Mouse (Mus musculus) adrenal gland, adult (tissue): ENCODE data around the gene Gm10563.

ENCODE experiments used
- DNase-seq, 2 experiments: peaks; one replicate each; pipeline ENCODE4 v3.0.0; 2022 to 2023; ENCODE audit warnings: low spot score in 1 of 2; ENCODE audit not compliant: inconsistent age in 2 of 2

Gm10563 gene

GRCm38 (mm10) chr4:155568170-155568569 is 77.0 kb downstream of the Gm10563 start:
- DNase-seq = peak; percentile 14 to 79

- DNase-seq = peak; percentile 15 to 56
Observed at GRCm38 (mm10) chr4:155566555-155566954, 78.7 kb downstream of the Gm10563 start.
